Mouse (Mus musculus): ENCODE data around the gene Phf11a. TPM values are rescaled to one million over a fixed set of nuclear protein-coding genes. Genes with fewer than 3 reads are reported as not detected.
"Not testable (repeated sequence)": the region's sequence is repeated elsewhere in the genome, so short reads cannot be mapped to it uniquely, and the experiment has no call there.

Phf11a gene
- polyA plus RNA-seq (2014; fragmentation: Nextera tagmentation; extraction: Ambion mirVana): not detected in 2 replicates

- not testable (repeated sequence) for H3K27ac ChIP-seq (ENCODE audit: low read depth, low read length); H3K36me3 ChIP-seq (ENCODE audit: control insufficient read depth, insufficient read depth, low read length); H3K27me3 ChIP-seq (ENCODE audit: control insufficient read depth, insufficient read depth, low read length); H3K4me2 ChIP-seq (ENCODE audit: low read depth, low read length); ATAC-seq (ENCODE audit: low read depth); H3K9me3 ChIP-seq (ENCODE audit: control insufficient read depth, low read length); H3K4me1 ChIP-seq (ENCODE audit: control insufficient read depth, insufficient read depth, low read length); H3K4me3 ChIP-seq (ENCODE audit: low read depth, low read length); H3K9ac ChIP-seq (replicated peaks; ENCODE audit: low read depth, low read length)
- WGBS: 58% methylated on average over 1 of the region's 1 CpGs
These were observed at the start of gene Phf11a for GRCm38 (mm10) chr14:59297391-59297790. Gene Phf11a (minus strand): TSS chr14:59297522.

GRCm38 (mm10) chr14:59341189-59341588 lies 43.9 kb upstream of the Phf11a start, which contains the start of gene Phf11b:
Gene Phf11b (minus strand): TSS chr14:59341351.
- not testable (repeated sequence) for H3K36me3 ChIP-seq (ENCODE audit: control insufficient read depth, insufficient read depth, low read length); H3K4me2 ChIP-seq (ENCODE audit: low read depth, low read length); H3K4me3 ChIP-seq (ENCODE audit: low read depth, low read length); H3K9me3 ChIP-seq (ENCODE audit: control insufficient read depth, low read length); H3K9ac ChIP-seq (replicated peaks; ENCODE audit: low read depth, low read length); H3K27ac ChIP-seq (ENCODE audit: low read depth, low read length); H3K4me1 ChIP-seq (ENCODE audit: control insufficient read depth, insufficient read depth, low read length); H3K27me3 ChIP-seq (ENCODE audit: control insufficient read depth, insufficient read depth, low read length); ATAC-seq (ENCODE audit: low read depth)
- WGBS: 59% methylated on average over 1 of the region's 1 CpGs

GRCm38 (mm10) chr14:59339541-59339940 lies 42.2 kb upstream of the Phf11a start:
- Histone ChIP-seq H3K27me3 (ENCODE audit: control insufficient read depth, insufficient read depth, low read length) (no peaks in the 10 kb centered on the region), H3K36me3 (ENCODE audit: control insufficient read depth, insufficient read depth, low read length) (no peaks in the 10 kb centered on the region), H3K27ac (ENCODE audit: low read depth, low read length) (no peak overlapping the region), H3K4me1 (ENCODE audit: control insufficient read depth, insufficient read depth, low read length) (no peaks in the 10 kb centered on the region), H3K4me3 (ENCODE audit: low read depth, low read length) (no peak overlapping the region), H3K9me3 (ENCODE audit: control insufficient read depth, low read length) (no peaks in the 10 kb centered on the region), H3K9ac (replicated peaks; ENCODE audit: low read depth, low read length) (no peak overlapping the region), H3K4me2 (ENCODE audit: low read depth, low read length) (no peak overlapping the region)
- no peak for ATAC-seq (ENCODE audit: low read depth)
- WGBS: 100% methylated on average over 1 of the region's 1 CpGs

GRCm38 (mm10) chr14:59336056-59336455 lies 38.7 kb upstream of the Phf11a start:
- ATAC-seq (ENCODE audit: low read depth); H3K4me3 ChIP-seq (ENCODE audit: low read depth, low read length); H3K27ac ChIP-seq (ENCODE audit: low read depth, low read length); H3K4me2 ChIP-seq (ENCODE audit: low read depth, low read length); H3K4me1 ChIP-seq (ENCODE audit: control insufficient read depth, insufficient read depth, low read length); H3K27me3 ChIP-seq (ENCODE audit: control insufficient read depth, insufficient read depth, low read length); H3K36me3 ChIP-seq (ENCODE audit: control insufficient read depth, insufficient read depth, low read length); H3K9me3 ChIP-seq (ENCODE audit: control insufficient read depth, low read length); H3K9ac ChIP-seq (replicated peaks; ENCODE audit: low read depth, low read length): not testable (repeated sequence)
- WGBS: 91% methylated on average over 3 of the region's 3 CpGs

GRCm38 (mm10) chr14:59330499-59330898 lies 33.2 kb upstream of the Phf11a start:
- H3K36me3 ChIP-seq (ENCODE audit: control insufficient read depth, insufficient read depth, low read length); H3K4me3 ChIP-seq (ENCODE audit: low read depth, low read length); H3K9me3 ChIP-seq (ENCODE audit: control insufficient read depth, low read length); H3K27me3 ChIP-seq (ENCODE audit: control insufficient read depth, insufficient read depth, low read length); H3K4me1 ChIP-seq (ENCODE audit: control insufficient read depth, insufficient read depth, low read length); H3K4me2 ChIP-seq (ENCODE audit: low read depth, low read length); ATAC-seq (ENCODE audit: low read depth); H3K9ac ChIP-seq (replicated peaks; ENCODE audit: low read depth, low read length); H3K27ac ChIP-seq (ENCODE audit: low read depth, low read length): not testable (repeated sequence)
- 81% methylated on average over 3 of the region's 3 CpGs for WGBS

GRCm38 (mm10) chr14:59319970-59320369 lies 22.6 kb upstream of the Phf11a start:
- not testable (repeated sequence) for H3K9me3 ChIP-seq (ENCODE audit: control insufficient read depth, low read length); ATAC-seq (ENCODE audit: low read depth); H3K36me3 ChIP-seq (ENCODE audit: control insufficient read depth, insufficient read depth, low read length); H3K4me2 ChIP-seq (ENCODE audit: low read depth, low read length); H3K4me1 ChIP-seq (ENCODE audit: control insufficient read depth, insufficient read depth, low read length); H3K27me3 ChIP-seq (ENCODE audit: control insufficient read depth, insufficient read depth, low read length); H3K9ac ChIP-seq (replicated peaks; ENCODE audit: low read depth, low read length); H3K4me3 ChIP-seq (ENCODE audit: low read depth, low read length); H3K27ac ChIP-seq (ENCODE audit: low read depth, low read length)
- WGBS: 83% methylated on average over 6 of the region's 6 CpGs

- H3K36me3 ChIP-seq (ENCODE audit: control insufficient read depth, insufficient read depth, low read length); H3K27ac ChIP-seq (ENCODE audit: low read depth, low read length); ATAC-seq (ENCODE audit: low read depth); H3K4me1 ChIP-seq (ENCODE audit: control insufficient read depth, insufficient read depth, low read length); H3K9ac ChIP-seq (replicated peaks; ENCODE audit: low read depth, low read length); H3K27me3 ChIP-seq (ENCODE audit: control insufficient read depth, insufficient read depth, low read length); H3K9me3 ChIP-seq (ENCODE audit: control insufficient read depth, low read length); H3K4me2 ChIP-seq (ENCODE audit: low read depth, low read length); H3K4me3 ChIP-seq (ENCODE audit: low read depth, low read length): not testable (repeated sequence)
- WGBS: 79% methylated on average over 3 of the region's 3 CpGs
These were observed 21.7 kb upstream of the Phf11a start for GRCm38 (mm10) chr14:59319036-59319435.

GRCm38 (mm10) chr14:59291769-59292168 lies 5.6 kb downstream of the Phf11a start:
- not testable (repeated sequence) for H3K27me3 ChIP-seq (ENCODE audit: control insufficient read depth, insufficient read depth, low read length); H3K4me3 ChIP-seq (ENCODE audit: low read depth, low read length); H3K27ac ChIP-seq (ENCODE audit: low read depth, low read length); H3K4me2 ChIP-seq (ENCODE audit: low read depth, low read length); H3K9ac ChIP-seq (replicated peaks; ENCODE audit: low read depth, low read length); H3K36me3 ChIP-seq (ENCODE audit: control insufficient read depth, insufficient read depth, low read length); ATAC-seq (ENCODE audit: low read depth); H3K4me1 ChIP-seq (ENCODE audit: control insufficient read depth, insufficient read depth, low read length); H3K9me3 ChIP-seq (ENCODE audit: control insufficient read depth, low read length)

- ATAC-seq (ENCODE audit: low read depth); H3K36me3 ChIP-seq (ENCODE audit: control insufficient read depth, insufficient read depth, low read length); H3K4me3 ChIP-seq (ENCODE audit: low read depth, low read length); H3K27me3 ChIP-seq (ENCODE audit: control insufficient read depth, insufficient read depth, low read length); H3K9ac ChIP-seq (replicated peaks; ENCODE audit: low read depth, low read length); H3K4me2 ChIP-seq (ENCODE audit: low read depth, low read length); H3K27ac ChIP-seq (ENCODE audit: low read depth, low read length); H3K4me1 ChIP-seq (ENCODE audit: control insufficient read depth, insufficient read depth, low read length); H3K9me3 ChIP-seq (ENCODE audit: control insufficient read depth, low read length): not testable (repeated sequence)
- WGBS: 89% methylated on average over 4 of the region's 4 CpGs
These were observed 22.4 kb downstream of the Phf11a start for GRCm38 (mm10) chr14:59274961-59275360.

GRCm38 (mm10) chr14:59260056-59260455 lies 37.3 kb downstream of the Phf11a start, which contains the start of gene Gm6904:
Gene Gm6904 (minus strand): TSS chr14:59260216.
- 72% methylated on average over 3 of the region's 3 CpGs for WGBS
- Histone ChIP-seq H3K4me2 (ENCODE audit: low read depth, low read length) (no peak within 1 kb of the TSS), H3K36me3 (ENCODE audit: control insufficient read depth, insufficient read depth, low read length) (no peaks in the 10 kb centered on the region), H3K9me3 (ENCODE audit: control insufficient read depth, low read length) (no peaks in the 10 kb centered on the region), H3K9ac (replicated peaks; ENCODE audit: low read depth, low read length) (no peak within 1 kb of the TSS), H3K4me3 (ENCODE audit: low read depth, low read length) (no peak within 1 kb of the TSS), H3K4me1 (ENCODE audit: control insufficient read depth, insufficient read depth, low read length) (no peaks in the 10 kb centered on the region), H3K27me3 (ENCODE audit: control insufficient read depth, insufficient read depth, low read length) (no peaks in the 10 kb centered on the region), H3K27ac (ENCODE audit: low read depth, low read length) (no peak within 1 kb of the TSS)
- ATAC-seq (ENCODE audit: low read depth): no peak
